Mouse (Mus musculus) gastrocnemius, adult 2 months (tissue): ENCODE results near the gene Fam135a. TPM values are rescaled to one million over a fixed set of nuclear protein-coding genes. Genes with fewer than 3 reads are reported as not detected.

Source experiments
- DNase-seq: peaks from one replicate; pipeline ENCODE4 v3.0.0; 2022
- H3K27ac ChIP-seq: fragments of 200-600 bp; 2 replicates; pipeline ENCODE4 v1.8.1; 2022; ENCODE audit warnings: mild to moderate bottlenecking
- H3K4me3 ChIP-seq: fragments of 200-600 bp; 2 replicates; pipeline ENCODE4 v1.8.1; 2022; ENCODE audit warnings: mild to moderate bottlenecking, moderate library complexity
- CTCF ChIP-seq: fragments of 200-600 bp; IDR thresholded peaks from 2 replicates; pipeline ENCODE4 v1.8.1; 2022; ENCODE audit warnings: antibody characterized with exemption, mild to moderate bottlenecking, moderate library complexity
- intact Hi-C: fragments of 180-260 bp; cut with DNase I; formaldehyde crosslinking; loops from one replicate; pipeline ENCODE4 v1.15.1; 2025
- total RNA-seq, 2 experiments: library from RNA; stranded (reverse); gene quantifications; 2 replicates each; pipeline ENCODE4 v1.2.3; 2021

Fam135a gene
- total RNA-seq, 2 experiments from 2014 or later = 18.4 to 19.9 TPM

DNA sequence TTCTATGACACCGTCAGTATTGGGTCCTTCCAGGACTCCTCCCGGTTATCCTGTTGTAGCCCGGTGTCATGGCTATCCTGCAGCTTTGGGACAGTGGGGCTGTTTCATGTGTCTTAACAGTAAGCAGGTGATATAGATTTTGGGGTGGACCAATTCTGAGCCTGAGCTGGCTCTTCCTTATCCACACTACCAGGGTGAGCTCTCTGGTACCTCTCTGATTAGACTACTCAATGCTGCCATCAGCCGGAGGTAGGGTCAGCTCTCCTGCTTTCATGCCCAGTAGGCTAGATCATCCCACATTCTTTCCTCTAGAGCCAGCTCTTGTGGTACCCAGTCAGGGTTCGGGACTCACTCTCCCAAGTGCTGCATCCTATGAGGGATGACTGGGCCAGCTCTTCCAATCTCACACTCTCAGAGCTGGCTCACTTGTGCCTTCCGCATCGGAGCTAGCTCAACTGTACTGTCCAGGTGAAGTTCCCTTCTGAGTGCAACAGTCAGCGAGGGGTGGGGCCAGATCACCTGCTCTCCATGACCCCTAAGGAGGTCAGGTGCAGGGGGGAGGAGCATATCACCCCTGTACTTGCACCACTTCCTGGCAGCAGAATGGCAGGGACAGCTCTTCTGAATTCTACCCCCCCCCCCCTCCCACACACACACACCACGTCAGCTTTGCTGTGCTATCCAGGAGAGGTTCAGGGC lies 132.0 kb downstream of the Fam135a start:
- intact Hi-C loops = no loop called here
- TF ChIP-seq CTCF = no peak
- Histone ChIP-seq H3K27ac (no peak overlapping the region), H3K4me3 (no peak overlapping the region)
- no peak for DNase-seq

DNA sequence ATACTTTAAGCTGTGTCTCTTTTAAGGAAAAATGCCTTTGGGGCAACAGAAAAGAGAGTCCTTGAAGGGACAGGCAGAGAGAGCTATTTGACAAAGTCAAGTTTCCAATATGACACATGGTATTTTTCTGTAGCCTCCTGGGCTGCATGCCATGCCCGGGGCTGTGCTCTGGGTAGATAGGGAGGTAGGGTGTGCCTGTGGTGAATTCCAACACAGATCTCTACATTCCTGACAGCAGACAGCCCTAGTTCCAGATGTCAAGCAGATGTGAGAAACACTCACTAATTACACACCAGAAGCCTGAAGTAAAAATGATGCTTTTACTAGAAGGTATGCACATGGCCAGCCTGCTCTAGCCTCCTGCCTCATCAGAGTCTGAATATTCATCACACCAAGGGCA lies 133.9 kb downstream of the Fam135a start:
- no peak for DNase-seq
- no peak for TF ChIP-seq CTCF
- no peak overlapping the region for H3K27ac ChIP-seq
- no peak overlapping the region for H3K4me3 ChIP-seq
- intact Hi-C loops = no loop called here

Other genes with a start within 250 kb of the Fam135a start
- 10 to 100 TPM; 29.6 to 31.3 TPM for gene Smap1, start 178.0 kb downstream of the Fam135a start, total RNA-seq
- 10 to 100 TPM; 33.1 to 56.3 TPM for gene Sdhaf4, start 94.7 kb downstream of the Fam135a start, total RNA-seq
- gene Col9a1, start 77.3 kb upstream of the Fam135a start, total RNA-seq = 1 to 10 TPM in 1 of 2 experiments, under 1 TPM in 1; 0.20 to 1.2 TPM